Comparison of ENCODE assay signal across 11 mouse cellular contexts in the genomic region with DNA sequence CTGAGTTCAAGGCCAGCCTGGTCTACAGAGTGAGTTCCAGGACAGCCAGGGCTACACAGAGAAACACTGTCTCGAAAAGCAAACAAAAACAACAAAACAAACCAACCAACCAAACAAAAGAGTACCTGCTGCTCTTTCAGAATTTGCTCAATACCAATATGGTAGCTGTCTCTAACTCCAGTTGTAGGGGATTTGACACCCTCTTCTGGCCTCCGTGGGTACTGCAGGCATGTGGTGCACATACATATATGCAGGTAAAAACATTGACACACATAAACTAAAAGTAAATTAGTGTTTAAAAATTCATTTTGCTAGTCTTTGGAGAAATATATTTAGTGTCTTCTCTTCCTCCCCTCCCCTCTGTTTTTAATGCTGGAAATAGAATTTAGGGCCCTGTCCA.
DNase-seq lines count a peak whose midpoint lies in the region.
"Had no signal": no experiment of that assay in that cellular context is flagged by ENCODE, and none has a peak within 500 bp of the region (broad histone marks: within the 10 kb centered on the region; RNA-seq: fewer than 3 reads in every experiment).

No protein-coding gene starts in this region.

- DNase-seq in adrenal gland, postnatal 14 days, result peak; percentile 48
- no peak for DNase-seq in adrenal gland, adult 2 months
- peak; percentile 24 to 34 for DNase-seq in kidney, postnatal 4 days
- DNase-seq in kidney, adult 9 months, result no peak
- peak; percentile 35 for DNase-seq in thymus, postnatal 14 days
- no peak for DNase-seq in thymus, adult 18-20 months
- no peak for DNase-seq in spleen, adult 18-20 months
- no peak for DNase-seq in ovary, postnatal 14 days (ENCODE audit: low spot score)
- DNase-seq: kidney, adult 11 months; layer of hippocampus, postnatal 36 days; liver, embryonic 13.5 days had no signal

Comparison
In these comparisons a context has a peak if more than half of its experiments do, and no peak if none do; other contexts are left out.
1. DNase-seq: peak in adrenal gland, postnatal 14 days (single experiment), kidney, postnatal 4 days (2 of 2) and thymus, postnatal 14 days (single experiment); none in adrenal gland, adult 2 months (single experiment), kidney, adult 9 months (single experiment), thymus, adult 18-20 months (0 of 2), spleen, adult 18-20 months (0 of 2) and ovary, postnatal 14 days (single experiment).